19 mouse cellular contexts compared by ENCODE assay signal in the genomic region with DNA sequence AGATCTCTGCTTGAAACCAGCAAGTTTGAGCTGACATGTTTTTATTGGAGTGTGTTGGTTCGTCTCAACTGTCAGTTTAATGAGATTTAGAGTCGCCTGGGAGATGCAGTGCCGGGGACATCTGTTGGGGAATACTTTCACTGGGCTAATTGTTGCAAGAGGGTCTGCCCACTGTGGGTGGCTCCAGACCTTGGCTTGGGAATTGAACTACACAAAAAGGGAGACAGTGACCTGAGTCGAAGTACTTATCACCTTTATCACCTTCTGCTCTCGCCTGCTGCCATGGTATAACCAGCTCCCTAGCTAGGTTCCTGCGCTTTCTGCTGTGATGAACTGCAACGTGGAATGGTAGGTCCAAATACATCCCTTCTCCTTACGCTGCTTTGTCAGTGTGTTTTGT.
DNase-seq lines count a peak whose midpoint lies in the region; ATAC-seq lines count a peak whose summit lies in the region.
"Had no signal": no experiment of that assay in that cellular context is flagged by ENCODE, and none has a peak within 500 bp of the region (broad histone marks: within the 10 kb centered on the region; RNA-seq: fewer than 3 reads in every experiment).

No protein-coding gene starts in this region.

- DNase-seq in heart, adult 11 months, result peak; percentile 55
- peak; percentile 71 for DNase-seq in heart, embryonic 10.5 days (ENCODE audit: low spot score)
- DNase-seq in heart, postnatal 4 days, result no peak
- DNase-seq: adrenal gland, adult 2 months; adrenal gland, adult 8-10 months; adrenal gland, postnatal 10 days; adrenal gland, postnatal 14 days; adrenal gland, postnatal 25 days; adrenal gland, postnatal 36 days; B cell, adult 2 months; cerebellum, adult 11 months; cerebellum, adult 11-12 months; cerebellum, adult 18-20 months had no signal

- no peak overlapping the region for H3K4me3 ChIP-seq in heart, embryonic 12.5 days
- no peak overlapping the region for H3K4me3 ChIP-seq in heart, embryonic 10.5 days

- no peak overlapping the region for H3K9ac ChIP-seq in heart, embryonic 12.5 days

- WGBS in heart, embryonic 12.5 days, result 79% methylated on average over 8 of the region's 8 CpGs
- 79% methylated on average over 8 of the region's 8 CpGs for WGBS in heart, embryonic 10.5 days

- no peaks in the 10 kb centered on the region for H3K9me3 ChIP-seq in heart, embryonic 12.5 days (replicated peaks)
- no peaks in the 10 kb centered on the region for H3K9me3 ChIP-seq in heart, embryonic 10.5 days

- H3K4me1 ChIP-seq in heart, embryonic 12.5 days (replicated peaks), result peaks cover 5% of the 10 kb centered on the region; the same call in 1 of the 2 replicates
- H3K4me1 ChIP-seq in heart, embryonic 10.5 days, result 0 out of 2 replicates have a peak, but pooled peaks cover 2% of the 10 kb centered on the region

- ATAC-seq in heart, embryonic 12.5 days (ENCODE audit: insufficient number of reproducible peaks, low FRiP score), result no peak
- ATAC-seq: activated CD4-positive, CD25-positive, alpha-beta regulatory T cell, adult 4 months; CD4-positive, CD25-positive, alpha-beta regulatory T cell, adult 4 months; Patski had no signal

- H3K27ac ChIP-seq in heart, embryonic 12.5 days (ENCODE audit: poor library complexity, severe bottlenecking), result no peak overlapping the region
- no peak overlapping the region for H3K27ac ChIP-seq in heart, embryonic 10.5 days

- no peak overlapping the region for H3K4me2 ChIP-seq in heart, embryonic 12.5 days

- H3K36me3 ChIP-seq in heart, embryonic 12.5 days, result no peaks in the 10 kb centered on the region
- H3K36me3 ChIP-seq in heart, embryonic 10.5 days, result no peaks in the 10 kb centered on the region
- H3K36me3 ChIP-seq: G1E had no signal

- no peaks in the 10 kb centered on the region for H3K27me3 ChIP-seq in heart, embryonic 12.5 days (replicated peaks)
- no peaks in the 10 kb centered on the region for H3K27me3 ChIP-seq in heart, embryonic 10.5 days (ENCODE audit: insufficient read depth, poor library complexity, severe bottlenecking)
- H3K27me3 ChIP-seq: CH12.LX, Patski had no signal
